Mouse (Mus musculus): ENCODE results near the gene Tnk2.

DNA sequence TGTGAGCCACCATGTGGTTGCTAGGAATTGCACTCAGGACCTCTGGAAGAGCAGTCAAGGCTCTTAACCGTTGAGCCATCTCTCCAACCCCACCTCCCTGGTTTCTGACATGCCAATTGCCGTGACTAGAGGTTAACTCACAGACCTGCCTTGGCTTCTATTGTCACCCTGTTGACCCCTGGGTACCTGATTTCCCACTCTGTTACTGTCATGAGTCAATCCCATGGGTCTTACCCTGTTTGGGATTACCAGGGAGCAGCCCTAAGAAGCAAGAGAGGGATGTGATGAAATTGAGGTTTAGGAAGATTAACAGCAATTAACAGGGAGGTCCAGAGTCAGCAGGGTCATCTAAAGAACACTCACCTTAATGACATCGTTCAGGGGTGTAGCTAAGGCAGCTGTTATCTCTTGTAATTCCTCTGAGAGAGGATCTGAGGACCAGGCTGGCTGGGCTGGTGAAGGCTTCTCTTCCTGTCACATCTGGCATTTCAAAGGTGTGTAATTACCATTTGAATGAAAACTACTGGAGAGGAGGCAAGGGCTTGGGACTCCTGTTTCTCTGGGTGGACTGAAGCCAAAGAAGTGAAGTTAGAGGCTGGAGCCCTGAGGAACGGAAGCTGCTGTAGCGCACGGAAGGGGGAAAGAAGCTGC lies 6.7 kb upstream of the Tnk2 start:
- TF ChIP-seq TCF12 (IDR thresholded peaks at IDR 0.05; ENCODE audit: insufficient read depth, poor library complexity, severe bottlenecking) (no peak), POLR2A (IDR thresholded peaks at IDR 0.05; ENCODE audit: insufficient read length, low read depth) (no peak), E2F4 (IDR thresholded peaks at IDR 0.05; ENCODE audit: insufficient read depth) (no peak), USF1 (IDR thresholded peaks at IDR 0.05; ENCODE audit: low read depth) (no peak), MAX (IDR thresholded peaks at IDR 0.05; ENCODE audit: low read depth) (no peak), SRF (IDR thresholded peaks at IDR 0.05; ENCODE audit: control insufficient read depth, insufficient read length, low read depth) (no peak)

Data from myocyte (in vitro differentiated cells).